8 mouse cellular contexts compared by ENCODE assay signal in the genomic region with DNA sequence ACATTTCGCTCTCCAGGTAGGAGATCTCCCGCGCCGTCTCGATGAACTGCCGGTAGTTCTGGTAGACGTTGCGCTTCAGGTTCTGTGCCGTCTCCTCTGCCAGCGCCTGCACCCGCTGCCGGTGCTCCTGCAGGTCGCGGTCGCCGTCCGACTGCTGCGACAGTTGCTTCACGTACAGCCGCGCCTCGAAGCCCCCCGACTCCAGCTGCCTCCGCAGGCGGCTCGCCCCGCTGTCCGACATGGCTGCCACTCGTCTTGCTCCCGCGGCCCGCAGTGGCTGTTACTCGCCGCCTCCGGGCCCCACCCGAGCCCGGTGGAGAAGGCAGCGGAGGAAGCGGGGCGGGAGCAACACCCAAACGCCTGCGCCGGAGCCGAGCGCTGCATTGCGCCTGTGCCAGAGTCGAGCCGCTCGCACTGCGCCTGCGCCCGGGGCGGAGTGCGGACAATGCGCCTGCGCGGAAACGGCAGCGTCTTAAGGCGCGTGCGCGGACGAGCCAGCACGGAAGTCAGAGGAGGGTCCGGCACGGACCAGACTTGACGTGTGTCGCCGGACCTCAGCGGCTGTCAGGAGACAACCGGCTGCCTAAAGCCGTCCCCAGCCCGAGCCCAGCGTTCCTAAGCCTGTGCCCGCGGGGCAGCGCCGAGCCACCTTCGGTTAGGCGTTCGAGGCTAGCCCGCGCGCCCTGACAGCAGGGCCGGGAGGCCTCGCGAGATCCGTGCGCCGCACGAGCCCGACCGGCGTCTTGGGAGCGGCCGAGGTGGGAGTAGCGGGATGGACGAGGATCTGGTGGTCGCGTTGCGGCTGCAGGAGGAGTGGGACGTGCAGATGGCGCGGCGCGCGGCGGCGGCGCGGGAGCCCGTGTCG. TPM values are rescaled to one million over a fixed set of nuclear protein-coding genes. Genes with fewer than 3 reads are reported as not detected.
DNase-seq lines count a peak whose midpoint lies in the region; ATAC-seq and TF ChIP-seq lines count a peak whose summit lies in the region.

A gene (minus strand): TSS at position 320 of the 865 bp plus-strand sequence.
A gene (plus strand): TSS at position 501 of the 865 bp plus-strand sequence.

- H3K36me3 ChIP-seq in hindbrain, postnatal 0 days (ENCODE audit: insufficient read depth, low read length), result peaks cover 31% of the 10 kb centered on the region

- H3K9ac ChIP-seq in hindbrain, postnatal 0 days (replicated peaks; ENCODE audit: low read length), result peak within 1 kb of the TSS; percentile 76

- peak; percentile 98 for DNase-seq in ZHBTc4 (ENCODE audit: low read depth, low spot score)
- DNase-seq in gastrocnemius, adult 2 months, result peak; percentile 98
- peak; percentile 99 for DNase-seq in hindbrain, postnatal 0 days (ENCODE audit: low spot score)
- peak; percentile 98 to 99 for DNase-seq in left cerebral cortex, adult 2 months (ENCODE audit: extremely low spot score in 1 of 2, low spot score in 2 of 2)
- peak; percentile 96 to 98 for DNase-seq in right cerebral cortex, adult 2 months (ENCODE audit: low spot score in 2 of 2)
- DNase-seq in urinary bladder, postnatal 14 days (ENCODE audit: low spot score), result peak; percentile 97

- TF ChIP-seq CTCF in gastrocnemius, adult 2 months (IDR thresholded peaks at IDR 0.05), result no peak
- no peak for TF ChIP-seq CTCF in hindbrain, postnatal 0 days (IDR thresholded peaks at IDR 0.05; ENCODE audit: low read depth)
- no peak for TF ChIP-seq CTCF in left cerebral cortex, adult 2 months (IDR thresholded peaks at IDR 0.05)

- no peaks in the 10 kb centered on the region for H3K27me3 ChIP-seq in hindbrain, postnatal 0 days (ENCODE audit: insufficient read depth, low read length)

- intact Hi-C loops in gastrocnemius, adult 2 months (cut with DNase I), result loop anchor here (1.0 to 5.0 kb wide), 3 partner anchors 52 to 140 kb away; a partner anchor contains a TSS
- intact Hi-C loops in left cerebral cortex, adult 2 months (cut with DNase I), result loop anchor here (1.0 to 5.0 kb wide), 4 partner anchors 34 to 135 kb away; a partner anchor contains a TSS

- peak within 1 kb of the TSS; percentile 97 for H3K27ac ChIP-seq in gastrocnemius, adult 2 months
- peak within 1 kb of the TSS; percentile 90 for H3K27ac ChIP-seq in hindbrain, postnatal 0 days
- H3K27ac ChIP-seq in left cerebral cortex, adult 2 months, result peak within 1 kb of the TSS; percentile 95

- peak; percentile 76 for ATAC-seq in common myeloid progenitor, adult 5-6 weeks (replicated peaks; ENCODE audit: low read depth, poor library complexity, severe bottlenecking)
- ATAC-seq in hindbrain, postnatal 0 days, result peak; percentile 89
- peak; percentile 86 for ATAC-seq in megakaryocyte, adult 5-6 weeks (ENCODE audit: poor library complexity, severe bottlenecking)

- under 1% methylated on average over 104 of the region's 114 CpGs for WGBS in hindbrain, postnatal 0 days

- H3K4me2 ChIP-seq in hindbrain, postnatal 0 days (ENCODE audit: low read depth, low read length), result peak within 1 kb of the TSS; percentile 98

- H3K4me3 ChIP-seq in gastrocnemius, adult 2 months, result peak within 1 kb of the TSS; percentile 100
- H3K4me3 ChIP-seq in hindbrain, postnatal 0 days (ENCODE audit: low read length), result peak within 1 kb of the TSS; percentile 88
- peak within 1 kb of the TSS; percentile 100 for H3K4me3 ChIP-seq in left cerebral cortex, adult 2 months

- H3K9me3 ChIP-seq in hindbrain, postnatal 0 days (ENCODE audit: low read length), result no peaks in the 10 kb centered on the region

- H3K4me1 ChIP-seq in hindbrain, postnatal 0 days (ENCODE audit: insufficient read depth, low read length), result peaks cover 13% of the 10 kb centered on the region

RNA-seq across cellular contexts. Expression of the first gene that starts in this region (rescaled TPM):
- total RNA-seq in common myeloid progenitor, adult 5-6 weeks (2017), result 15.2 and 16.2 TPM in 2 replicates
- 1 to 10 TPM; 7.6 to 7.8 TPM for total RNA-seq in gastrocnemius, adult 2 months (2021)
- total RNA-seq in hindbrain, postnatal 0 days (2014; rRNA removed), result 28.3 and 36.8 TPM in 2 replicates
- polyA plus RNA-seq in hindbrain, postnatal 0 days (2015; fragmentation: Nextera tagmentation; extraction: Ambion mirVana), result 10.8 and 10.9 TPM in 2 replicates
- 10 to 100 TPM; 35.1 to 36.5 TPM for total RNA-seq in left cerebral cortex, adult 2 months (2021)
- 6.5 and 8.9 TPM in 2 replicates for total RNA-seq in megakaryocyte, adult 5-6 weeks (2015)
- 14.5 and 16.1 TPM in 2 replicates for total RNA-seq in megakaryocyte, adult 5-6 weeks (2017)

RNA-seq across cellular contexts. Expression of the second gene that starts in this region (rescaled TPM):
- total RNA-seq in common myeloid progenitor, adult 5-6 weeks (2017), result 25.7 and 26.8 TPM in 2 replicates
- 1 to 10 TPM; 6.7 to 7.5 TPM for total RNA-seq in gastrocnemius, adult 2 months (2021)
- total RNA-seq in hindbrain, postnatal 0 days (2014; rRNA removed), result 10.6 and 11.6 TPM in 2 replicates
- polyA plus RNA-seq in hindbrain, postnatal 0 days (2015; fragmentation: Nextera tagmentation; extraction: Ambion mirVana), result 5.8 and 6.0 TPM in 2 replicates
- total RNA-seq in left cerebral cortex, adult 2 months (2021), result 10 to 100 TPM; 13.8 to 15.5 TPM
- 11.0 and 11.1 TPM in 2 replicates for total RNA-seq in megakaryocyte, adult 5-6 weeks (2015)
- 18.9 and 20.7 TPM in 2 replicates for total RNA-seq in megakaryocyte, adult 5-6 weeks (2017)

Comparison
In these comparisons a context has a peak if more than half of its experiments do, and no peak if none do; other contexts are left out.
1. Peak in every context shown above with its lines: DNase-seq, ATAC-seq, H3K4me3 ChIP-seq and H3K27ac ChIP-seq.